9 mouse cellular contexts compared by ENCODE assay signal in the genomic region with DNA sequence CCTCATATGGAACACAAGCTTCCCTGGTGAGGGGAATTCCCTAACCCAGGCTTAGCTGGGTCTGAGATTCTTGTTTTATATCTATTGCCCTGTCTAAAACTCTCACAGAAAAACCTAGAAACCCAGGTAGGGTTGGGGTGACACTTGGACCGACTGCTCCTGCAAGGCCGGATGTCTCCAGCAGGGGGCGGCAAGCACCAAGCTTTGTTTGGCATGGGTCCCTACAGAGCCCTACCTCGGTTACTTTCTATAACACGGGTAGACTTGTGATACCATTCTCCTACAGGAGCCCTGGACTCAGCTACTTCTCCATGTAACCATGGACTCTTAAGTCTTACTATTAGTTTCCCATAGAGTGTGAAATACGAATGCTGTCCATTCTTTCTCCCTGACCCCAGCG. TPM values are rescaled to one million over a fixed set of nuclear protein-coding genes. Genes with fewer than 3 reads are reported as not detected.
DNase-seq lines count a peak whose midpoint lies in the region; ATAC-seq lines count a peak whose summit lies in the region.
"Had no signal": no experiment of that assay in that cellular context is flagged by ENCODE, and none has a peak within 500 bp of the region (broad histone marks: within the 10 kb centered on the region; RNA-seq: fewer than 3 reads in every experiment).

No protein-coding gene starts in this region.

- no peak overlapping the region for H3K4me2 ChIP-seq in lung, embryonic 15.5 days

- no peaks in the 10 kb centered on the region for H3K9me3 ChIP-seq in lung, embryonic 15.5 days

- H3K27me3 ChIP-seq in lung, embryonic 15.5 days, result no peaks in the 10 kb centered on the region; the same call in 1 of the 2 replicates

- H3K4me3 ChIP-seq in lung, embryonic 15.5 days, result no peak overlapping the region

- no peak overlapping the region for H3K27ac ChIP-seq in lung, embryonic 15.5 days

- no peaks in the 10 kb centered on the region for H3K4me1 ChIP-seq in lung, embryonic 15.5 days

- H3K36me3 ChIP-seq in lung, embryonic 15.5 days, result peaks cover 4% of the 10 kb centered on the region; the same call in 1 of the 2 replicates

- intact Hi-C loops in heart, postnatal 14 days (cut with DNase I), result loop anchor here (1.0 to 10.0 kb wide), 4 partner anchors 51 to 225 kb away; a partner anchor contains a TSS

- H3K9ac ChIP-seq in lung, embryonic 15.5 days, result no peak overlapping the region

- peak; percentile 80 to 81 for DNase-seq in CD8-positive naive resting alpha-beta T cell, adult 2 months (ENCODE audit: low read depth in 2 of 2, low spot score in 2 of 2)
- peak; percentile 72 to 74 for DNase-seq in adrenal gland, postnatal 4 days (ENCODE audit: low spot score in 2 of 2)
- DNase-seq in heart, postnatal 14 days, result peak; percentile 82 to 90
- peak; percentile 59 to 88 for DNase-seq in layer of hippocampus, adult 18-20 months (ENCODE audit: low spot score in 2 of 2)
- DNase-seq in ovary, postnatal 36 days (ENCODE audit: low spot score), result peak; percentile 81
- peak; percentile 90 for DNase-seq in thymus, postnatal 14 days

- 20% methylated on average over 7 of the region's 7 CpGs for WGBS in lung, embryonic 15.5 days

- peak; percentile 56 for ATAC-seq in erythroblast, adult 5-6 weeks (replicated peaks; ENCODE audit: low FRiP score, poor library complexity, severe bottlenecking)
- ATAC-seq in lung, embryonic 15.5 days (ENCODE audit: borderline replicate concordance, extremely low read depth, low FRiP score, low TSS enrichment), result peak; percentile 36; the same call in 1 of the 2 replicates

RNA-seq across cellular contexts. Expression of a gene that starts 43.2 kb away (rescaled TPM):
- total RNA-seq in adrenal gland, postnatal 4 days (2021), result 1 to 10 TPM; 5.2 to 6.0 TPM
- not detected in 2 replicates for total RNA-seq in erythroblast, adult 5-6 weeks (2015; ENCODE audit: low replicate concordance)
- not detected in 2 replicates for total RNA-seq in erythroblast, adult 5-6 weeks (2017; ENCODE audit: low replicate concordance)
- total RNA-seq in heart, postnatal 14 days (2021), result 1 to 10 TPM in 1 of 2 experiments, under 1 TPM in 1; 0.93 to 1.1 TPM
- 10 to 100 TPM; 37.5 to 48.0 TPM for total RNA-seq in layer of hippocampus, adult 18-20 months (2021)
- polyA plus RNA-seq in lung, embryonic 15.5 days (2015; fragmentation: Nextera tagmentation; extraction: Ambion mirVana), result 14.0 and 14.4 TPM in 2 replicates

RNA-seq across cellular contexts. Expression of a gene that starts 44.2 kb away (rescaled TPM):
- 10 to 100 TPM; 29.4 to 37.0 TPM for total RNA-seq in adrenal gland, postnatal 4 days (2021)
- total RNA-seq in erythroblast, adult 5-6 weeks (2015; ENCODE audit: low replicate concordance), result 0.21 and 11.1 TPM in 2 replicates
- total RNA-seq in erythroblast, adult 5-6 weeks (2017; ENCODE audit: low replicate concordance), result 1.6 TPM in 1 of 2 replicates, not detected in the other
- 10 to 100 TPM; 10.6 to 11.5 TPM for total RNA-seq in heart, postnatal 14 days (2021)
- total RNA-seq in layer of hippocampus, adult 18-20 months (2021), result 10 to 100 TPM; 16.0 to 18.5 TPM
- polyA plus RNA-seq in lung, embryonic 15.5 days (2015; fragmentation: Nextera tagmentation; extraction: Ambion mirVana), result 66.5 and 84.5 TPM in 2 replicates

RNA-seq across cellular contexts. Expression of a gene that starts 54.0 kb away (rescaled TPM):
- not detected for total RNA-seq in adrenal gland, postnatal 4 days (2021)
- not detected in 2 replicates for total RNA-seq in erythroblast, adult 5-6 weeks (2015; ENCODE audit: low replicate concordance)
- not detected in 2 replicates for total RNA-seq in erythroblast, adult 5-6 weeks (2017; ENCODE audit: low replicate concordance)
- not detected for total RNA-seq in heart, postnatal 14 days (2021)
- total RNA-seq in layer of hippocampus, adult 18-20 months (2021), result not detected
- polyA plus RNA-seq in lung, embryonic 15.5 days (2015; fragmentation: Nextera tagmentation; extraction: Ambion mirVana), result not detected in 2 replicates
- polyA plus RNA-seq: gonadal fat pad, adult 2 months had no signal

Comparison
In these comparisons a context has a peak if more than half of its experiments do, and no peak if none do; other contexts are left out.
1. RNA of a gene that starts 43.2 kb away (total RNA-seq): 37.5 to 48.0 TPM in layer of hippocampus, adult 18-20 months; 5.2 to 6.0 TPM in adrenal gland, postnatal 4 days, 0.93 to 1.1 TPM in heart, postnatal 14 days and not detected in erythroblast, adult 5-6 weeks; every median in the first group is over 4 times any median in the second.
2. Peak in every context shown above with its lines, with median percentiles within 50 percentile points of each other: DNase-seq.